Mouse (Mus musculus) ovary, adult 18-20 months (tissue): ENCODE measurements around the gene Gm44511.

Experiments
- DNase-seq: peaks from one replicate; pipeline ENCODE4 v3.0.0; 2022; ENCODE audit warnings: low spot score, mixed read lengths

Gm44511 gene

GRCm38 (mm10) chr6:128826132-128826531 lies at the start of gene Gm44511, which contains the start of gene Klrb1b:
Gene Gm44511, minus strand, starts transcription at chr6:128826315.
Gene Klrb1b, minus strand, starts transcription at chr6:128826331.
- DNase-seq, result no peak

GRCm38 (mm10) chr6:128871910-128872610 lies 45.9 kb upstream of the Gm44511 start:
- no peak for DNase-seq

- no peak for DNase-seq
These were observed 42.7 kb upstream of the Gm44511 start for GRCm38 (mm10) chr6:128868861-128869260.

- DNase-seq, result no peak
These were observed 31.9 kb upstream of the Gm44511 start for GRCm38 (mm10) chr6:128857976-128858375.

GRCm38 (mm10) chr6:128856250-128856649 lies 30.1 kb upstream of the Gm44511 start:
- peak; percentile 69 for DNase-seq

- DNase-seq, result no peak
These were observed 29.4 kb upstream of the Gm44511 start for GRCm38 (mm10) chr6:128855477-128855876.

- DNase-seq, result no peak
These were observed 28.8 kb upstream of the Gm44511 start for GRCm38 (mm10) chr6:128854895-128855294.

GRCm38 (mm10) chr6:128854024-128854820 lies 28.1 kb upstream of the Gm44511 start:
- no peak for DNase-seq

- no peak for DNase-seq
These were observed 26.7 kb upstream of the Gm44511 start for GRCm38 (mm10) chr6:128852766-128853165.

GRCm38 (mm10) chr6:128851151-128851550 lies 25.0 kb upstream of the Gm44511 start:
- DNase-seq, result no peak

- no peak for DNase-seq
These were observed 24.6 kb upstream of the Gm44511 start for GRCm38 (mm10) chr6:128850671-128851070.

- no peak for DNase-seq
These were observed 23.8 kb upstream of the Gm44511 start for GRCm38 (mm10) chr6:128849902-128850301.

GRCm38 (mm10) chr6:128847401-128847800 lies 21.3 kb upstream of the Gm44511 start:
- no peak for DNase-seq

- no peak for DNase-seq
These were observed 20.0 kb upstream of the Gm44511 start for GRCm38 (mm10) chr6:128845998-128846542.

GRCm38 (mm10) chr6:128845319-128845979 lies 19.3 kb upstream of the Gm44511 start:
- DNase-seq, result peak; percentile 68

- DNase-seq, result no peak
These were observed 18.5 kb upstream of the Gm44511 start for GRCm38 (mm10) chr6:128844586-128845080.

- no peak for DNase-seq
These were observed 18.0 kb upstream of the Gm44511 start for GRCm38 (mm10) chr6:128844131-128844530.

GRCm38 (mm10) chr6:128843479-128843992 lies 17.4 kb upstream of the Gm44511 start:
- DNase-seq, result no peak

GRCm38 (mm10) chr6:128842945-128843478 lies 16.9 kb upstream of the Gm44511 start:
- DNase-seq, result peak; percentile 87

- DNase-seq, result no peak
These were observed 16.3 kb upstream of the Gm44511 start for GRCm38 (mm10) chr6:128842356-128842944.
